Mouse (Mus musculus) kidney, adult 2 months (tissue): Measurements from ENCODE around the gene Robo2.

Experiments used
- CTCF ChIP-seq: fragments of 200-500 bp; conservative IDR thresholded peaks from 2 replicates; pipeline ENCODE4 v1.5.1; 2011; ENCODE audit warnings: low read depth, mild to moderate bottlenecking, control low read depth, low read length, moderate library complexity, mixed read lengths; ENCODE audit not compliant: insufficient read depth, insufficient read length
- POLR2A ChIP-seq: fragments of 200-500 bp; IDR thresholded peaks from one replicate; pipeline ENCODE4 v1.6.1; 2011; ENCODE audit warnings: low read depth, low read length, control low read depth

DNA sequence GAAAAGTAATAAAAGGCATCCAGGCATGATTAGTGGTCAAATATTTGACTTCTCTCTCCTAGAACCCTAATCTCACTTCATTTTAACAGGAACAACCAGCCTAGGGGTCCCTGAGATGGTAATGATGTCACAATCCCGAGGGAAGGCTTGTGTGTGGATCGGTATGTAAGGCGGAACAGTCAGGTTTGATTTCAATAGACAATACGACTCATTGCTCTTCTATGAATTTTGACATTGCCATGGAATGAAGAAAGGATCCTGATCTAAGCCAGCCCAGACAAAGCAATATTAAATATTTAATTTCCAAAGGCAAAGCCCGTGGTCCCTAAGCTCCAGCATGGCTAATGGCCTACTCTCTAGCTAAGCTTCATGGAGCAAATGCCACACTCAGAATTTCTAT, 167.2 kb downstream of the Robo2 start:
- TF ChIP-seq CTCF (no peak), POLR2A (no peak)
